Mouse (Mus musculus): ENCODE data around the gene Pygl. TPM values are rescaled to one million over a fixed set of nuclear protein-coding genes. Genes with fewer than 3 reads are reported as not detected.

Gene Pygl
- polyA plus RNA-seq, 1 experiment from 2014 or later, result 32.8 TPM

DNA sequence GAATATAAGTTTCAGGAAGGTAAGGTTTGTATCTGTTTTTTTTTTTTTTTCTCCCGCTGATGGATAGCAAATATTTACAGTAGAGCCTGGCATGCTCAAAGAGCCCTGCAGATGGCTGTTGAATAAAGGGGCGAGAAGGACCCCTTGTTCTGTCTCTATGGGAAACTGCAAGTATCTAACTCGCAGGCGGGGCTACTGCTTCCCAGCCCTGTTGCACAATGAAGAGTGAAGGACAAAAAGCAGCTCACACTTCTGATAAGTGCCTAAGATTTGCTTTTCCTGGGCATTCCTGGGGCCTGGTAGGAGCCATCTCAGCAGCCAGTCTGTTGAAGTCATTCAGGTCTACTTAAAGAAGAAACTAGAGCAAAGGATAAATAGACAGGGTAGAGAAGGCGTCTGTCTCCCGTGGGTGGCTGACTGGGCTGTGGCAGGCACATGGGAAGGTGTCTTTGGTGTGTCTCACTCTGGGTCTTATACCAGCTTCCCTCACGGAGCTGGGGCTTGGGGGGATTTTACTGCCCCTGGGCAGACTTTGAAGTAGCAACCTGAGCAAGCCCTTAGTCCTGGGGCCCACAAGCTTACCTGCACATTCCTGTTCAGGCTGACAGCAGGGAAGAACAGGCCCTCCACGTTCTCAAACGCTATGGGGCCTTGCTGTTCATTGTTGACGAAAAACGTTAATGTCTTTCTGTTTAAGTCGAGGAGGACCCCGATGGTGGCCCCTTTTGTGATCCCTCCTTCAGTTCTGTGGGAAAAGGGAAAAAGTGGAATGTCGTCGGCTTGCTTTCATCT is 16.6 kb upstream of the Pygl start:
- H3K4me2 ChIP-seq, result no peak overlapping the region
- H3K4me1 ChIP-seq (replicated peaks), result no peaks in the 10 kb centered on the region; the same call in 1 of the 2 replicates
- no peaks in the 10 kb centered on the region for H3K9me3 ChIP-seq (replicated peaks)
- H3K36me3 ChIP-seq, result no peaks in the 10 kb centered on the region
- no peak overlapping the region for H3K9ac ChIP-seq
- DNase-seq, result no peak
- no peaks in the 10 kb centered on the region for H3K27me3 ChIP-seq
- ATAC-seq (ENCODE audit: low read depth), result no peak
- WGBS (ENCODE audit: insufficient replicate concordance), result 64% methylated on average over 15 of the region's 15 CpGs
- H3K27ac ChIP-seq, result no peak overlapping the region
- H3K4me3 ChIP-seq (replicated peaks), result no peak overlapping the region

GRCm38 (mm10) chr12:70242550-70242949 is 11.3 kb upstream of the Pygl start:
- Histone ChIP-seq H3K4me2 (no peak overlapping the region), H3K9me3 (replicated peaks) (no peaks in the 10 kb centered on the region), H3K9ac (no peak overlapping the region), H3K4me3 (replicated peaks) (no peak overlapping the region), H3K27ac (no peak overlapping the region), H3K27me3 (no peaks in the 10 kb centered on the region), H3K4me1 (replicated peaks) (no peaks in the 10 kb centered on the region), H3K36me3 (no peaks in the 10 kb centered on the region)
- ATAC-seq (ENCODE audit: low read depth) (no peak), DNase-seq (no peak)
- WGBS (ENCODE audit: insufficient replicate concordance), result 70% methylated on average over 7 of the region's 7 CpGs

DNA sequence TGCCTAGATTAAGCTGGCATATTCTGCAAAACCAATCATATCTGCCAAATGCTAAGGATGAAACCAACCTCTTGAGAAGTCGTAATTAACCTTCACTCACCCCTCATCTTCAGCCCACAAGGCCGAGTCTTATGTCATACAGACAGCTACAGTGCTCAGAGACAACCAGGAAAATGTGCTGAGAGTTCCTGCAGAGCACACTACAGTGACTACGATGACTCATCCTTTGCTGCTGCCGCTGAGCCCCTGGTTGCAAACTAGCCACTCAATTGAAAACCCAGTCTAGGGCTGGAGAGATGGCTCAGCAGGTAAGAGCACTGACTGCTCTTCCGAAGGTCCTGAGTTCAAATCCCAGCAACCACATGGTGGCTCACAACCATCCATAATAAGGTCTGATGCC is 8.5 kb upstream of the Pygl start:
- H3K9ac ChIP-seq, result no peak overlapping the region
- no peaks in the 10 kb centered on the region for H3K36me3 ChIP-seq
- no peak overlapping the region for H3K4me2 ChIP-seq
- H3K27me3 ChIP-seq, result no peaks in the 10 kb centered on the region
- no peaks in the 10 kb centered on the region for H3K9me3 ChIP-seq (replicated peaks)
- peaks cover 4% of the 10 kb centered on the region for H3K4me1 ChIP-seq (replicated peaks)
- WGBS (ENCODE audit: insufficient replicate concordance), result 43% methylated on average over 5 of the region's 5 CpGs
- DNase-seq, result no peak
- no peak overlapping the region for H3K4me3 ChIP-seq (replicated peaks)
- no peak for ATAC-seq (ENCODE audit: low read depth)
- no peak overlapping the region for H3K27ac ChIP-seq

- H3K9ac ChIP-seq, result no peak overlapping the region
- H3K27me3 ChIP-seq, result no peaks in the 10 kb centered on the region
- no peak overlapping the region for H3K4me2 ChIP-seq
- WGBS (ENCODE audit: insufficient replicate concordance), result 70% methylated on average over 8 of the region's 8 CpGs
- H3K4me1 ChIP-seq (replicated peaks), result peaks cover 13% of the 10 kb centered on the region
- H3K27ac ChIP-seq, result no peak overlapping the region
- no peaks in the 10 kb centered on the region for H3K36me3 ChIP-seq
- H3K9me3 ChIP-seq (replicated peaks), result no peaks in the 10 kb centered on the region
- ATAC-seq (ENCODE audit: low read depth) (no peak), DNase-seq (no peak)
- H3K4me3 ChIP-seq (replicated peaks), result no peak overlapping the region
These were observed 7.3 kb upstream of the Pygl start for GRCm38 (mm10) chr12:70238604-70239003.

DNA sequence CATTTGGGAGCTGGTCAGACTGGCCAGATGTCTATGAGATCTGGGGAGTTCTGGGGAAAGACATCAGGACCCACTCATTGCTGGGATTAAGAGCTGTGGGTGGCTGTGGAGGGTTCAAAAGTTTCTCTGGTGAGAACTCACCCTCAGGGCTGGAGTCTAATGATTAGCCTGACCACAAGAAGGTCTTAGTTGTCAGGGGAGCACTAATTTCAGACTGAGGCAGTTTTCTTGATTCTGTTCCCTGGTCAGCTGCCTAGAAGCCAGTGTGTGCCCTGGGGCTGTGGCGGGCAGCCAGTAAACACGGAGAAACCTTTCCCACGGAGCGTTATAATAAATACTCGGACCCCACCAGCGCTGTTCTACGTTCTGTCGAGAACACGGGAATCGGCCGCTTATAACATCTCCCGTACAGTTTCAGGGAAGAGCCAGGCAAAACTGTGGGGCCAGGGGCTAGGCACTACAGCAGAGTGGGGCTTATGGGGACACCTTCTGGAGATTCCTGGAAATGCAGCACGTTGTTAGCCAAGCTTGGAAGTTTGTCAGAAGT is 3.7 kb upstream of the Pygl start:
- Histone ChIP-seq H3K27me3 (no peaks in the 10 kb centered on the region), H3K9me3 (replicated peaks) (no peaks in the 10 kb centered on the region), H3K36me3 (no peaks in the 10 kb centered on the region), H3K4me2 (peak overlapping the region; percentile 56), H3K4me3 (replicated peaks) (peak overlapping the region; percentile 20; the same call in 1 of the 2 replicates), H3K9ac (peak overlapping the region; percentile 4; the same call in 1 of the 2 replicates), H3K27ac (no peak overlapping the region), H3K4me1 (replicated peaks) (peaks cover 40% of the 10 kb centered on the region)
- ATAC-seq (ENCODE audit: low read depth), result peak; percentile 40; the same call in 1 of the 2 replicates
- DNase-seq, result peak; percentile 42
- WGBS (ENCODE audit: insufficient replicate concordance), result 19% methylated on average over 13 of the region's 13 CpGs

DNA sequence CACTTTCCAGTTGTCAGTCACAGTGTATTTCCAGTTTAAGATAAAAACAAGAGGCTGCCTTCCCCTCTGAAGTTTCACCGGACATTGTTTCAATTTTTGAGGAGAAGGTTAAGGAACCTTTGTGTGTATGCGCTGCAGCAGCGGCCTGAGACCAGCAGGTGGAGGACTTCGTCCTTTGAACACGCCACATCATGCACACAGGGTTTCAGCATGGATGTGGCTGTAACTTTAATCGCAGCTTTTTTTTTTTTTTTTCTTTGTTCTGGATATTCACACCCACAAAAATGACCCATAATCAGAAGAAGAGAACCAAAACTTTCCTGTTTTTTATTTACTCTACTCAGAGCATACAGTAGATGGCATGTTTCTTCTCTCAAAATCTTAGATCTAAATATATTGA is 3.1 kb upstream of the Pygl start:
- Histone ChIP-seq H3K4me1 (replicated peaks) (peaks cover 44% of the 10 kb centered on the region), H3K27ac (no peak overlapping the region), H3K4me3 (replicated peaks) (no peak overlapping the region), H3K4me2 (no peak overlapping the region), H3K9me3 (replicated peaks) (no peaks in the 10 kb centered on the region), H3K36me3 (no peaks in the 10 kb centered on the region), H3K9ac (no peak overlapping the region), H3K27me3 (no peaks in the 10 kb centered on the region)
- DNase-seq (peak; percentile 32), ATAC-seq (ENCODE audit: low read depth) (no peak)
- WGBS (ENCODE audit: insufficient replicate concordance), result 19% methylated on average over 6 of the region's 6 CpGs

- 65% methylated on average over 6 of the region's 6 CpGs for WGBS (ENCODE audit: insufficient replicate concordance)
These were observed 2.5 kb upstream of the Pygl start for GRCm38 (mm10) chr12:70233637-70234315.

GRCm38 (mm10) chr12:70232020-70232544 is 794 bp upstream of the Pygl start:
- WGBS (ENCODE audit: insufficient replicate concordance), result 26% methylated on average over 5 of the region's 5 CpGs
- Histone ChIP-seq H3K4me1 (replicated peaks) (peaks cover 61% of the 10 kb centered on the region), H3K27ac (peak overlapping the region; percentile 20), H3K9ac (peak overlapping the region; percentile 19; the same call in 1 of the 2 replicates), H3K9me3 (replicated peaks) (no peaks in the 10 kb centered on the region), H3K4me3 (replicated peaks) (no peak overlapping the region), H3K4me2 (no peak overlapping the region), H3K27me3 (no peaks in the 10 kb centered on the region), H3K36me3 (no peaks in the 10 kb centered on the region)
- DNase-seq (no peak), ATAC-seq (ENCODE audit: low read depth) (no peak)

More at GRCm38 (mm10) chr12:70233637-70234315, 2.5 kb upstream of the Pygl start:
- no peak overlapping the region for H3K27ac ChIP-seq
- H3K9ac ChIP-seq, result no peak overlapping the region
- peaks cover 44% of the 10 kb centered on the region for H3K4me1 ChIP-seq (replicated peaks)
- no peak overlapping the region for H3K4me2 ChIP-seq
- ATAC-seq (ENCODE audit: low read depth) (no peak), DNase-seq (no peak)
- H3K27me3 ChIP-seq, result no peaks in the 10 kb centered on the region
- H3K36me3 ChIP-seq, result no peaks in the 10 kb centered on the region
- H3K9me3 ChIP-seq (replicated peaks), result no peaks in the 10 kb centered on the region
- H3K4me3 ChIP-seq (replicated peaks), result no peak overlapping the region

- peak overlapping the region; percentile 57 for H3K9ac ChIP-seq
- peak overlapping the region; percentile 62 for H3K4me3 ChIP-seq (replicated peaks)
- H3K4me1 ChIP-seq (replicated peaks), result peaks cover 60% of the 10 kb centered on the region
- ATAC-seq (ENCODE audit: low read depth) (peak; percentile 6; the same call in 1 of the 2 replicates), DNase-seq (no peak)
- no peaks in the 10 kb centered on the region for H3K9me3 ChIP-seq (replicated peaks)
- H3K36me3 ChIP-seq, result no peaks in the 10 kb centered on the region
- WGBS (ENCODE audit: insufficient replicate concordance), result 59% methylated on average over 11 of the region's 11 CpGs
- no peaks in the 10 kb centered on the region for H3K27me3 ChIP-seq
- H3K27ac ChIP-seq, result peak overlapping the region; percentile 65
- H3K4me2 ChIP-seq, result peak overlapping the region; percentile 86
These were observed 3.1 kb downstream of the Pygl start for GRCm38 (mm10) chr12:70228155-70228554.

GRCm38 (mm10) chr12:70227121-70227932 is 4.0 kb downstream of the Pygl start:
- no peaks in the 10 kb centered on the region for H3K27me3 ChIP-seq
- H3K4me1 ChIP-seq (replicated peaks), result peaks cover 58% of the 10 kb centered on the region
- 1% methylated on average over 45 of the region's 52 CpGs for WGBS (ENCODE audit: insufficient replicate concordance)
- peak overlapping the region; percentile 86 for H3K4me2 ChIP-seq
- H3K27ac ChIP-seq, result peak overlapping the region; percentile 67
- DNase-seq (peak; percentile 86), ATAC-seq (ENCODE audit: low read depth) (peak; percentile 96)
- H3K4me3 ChIP-seq (replicated peaks), result peak overlapping the region; percentile 62
- H3K9me3 ChIP-seq (replicated peaks), result no peaks in the 10 kb centered on the region
- H3K36me3 ChIP-seq, result no peaks in the 10 kb centered on the region
- peak overlapping the region; percentile 75 for H3K9ac ChIP-seq
